Mouse (Mus musculus) intestine, embryonic 15.5 days (tissue): Measurements from ENCODE around the gene Zswim5. TPM values are rescaled to one million over a fixed set of nuclear protein-coding genes. Genes with fewer than 3 reads are reported as not detected.
A peak's percentile ranks its signal among the peaks of the same experiment; 100 is the strongest.

Experiments
- ATAC-seq: fragments of 200-750 bp; cut with Nextera tagmentation; 2 replicates; pipeline ENCODE4 v1.8.0; 2017; ENCODE audit warnings: moderate TSS enrichment, moderate library complexity
- H3K27ac ChIP-seq: fragments of 300-500 bp; sonication (generic); 2 replicates; pipeline ENCODE4 v1.5.1; 2015; ENCODE audit warnings: mild to moderate bottlenecking, inconsistent platforms
- H3K27me3 ChIP-seq: fragments of 300-500 bp; sonication (generic); replicated peaks from 2 replicates; pipeline ENCODE4 v1.6.1; 2015; ENCODE audit warnings: inconsistent platforms
- H3K36me3 ChIP-seq: fragments of 300-500 bp; sonication (generic); 2 replicates; pipeline ENCODE4 v1.6.1; 2015; ENCODE audit warnings: inconsistent platforms
- H3K4me1 ChIP-seq: fragments of 300-500 bp; sonication (generic); replicated peaks from 2 replicates; pipeline ENCODE4 v1.6.1; 2015; ENCODE audit warnings: inconsistent platforms
- H3K4me2 ChIP-seq: fragments of 300-500 bp; sonication (generic); replicated peaks from 2 replicates; pipeline ENCODE4 v1.6.1; 2015; ENCODE audit warnings: mild to moderate bottlenecking, inconsistent platforms
- H3K4me3 ChIP-seq: fragments of 300-500 bp; sonication (generic); replicated peaks from 2 replicates; pipeline ENCODE4 v1.5.1; 2015; ENCODE audit warnings: inconsistent platforms
- H3K9ac ChIP-seq: fragments of 300-500 bp; sonication (generic); 2 replicates; pipeline ENCODE4 v1.6.1; 2015; ENCODE audit warnings: inconsistent platforms
- H3K9me3 ChIP-seq: fragments of 300-500 bp; sonication (generic); 2 replicates; pipeline ENCODE4 v1.6.1; 2016; ENCODE audit warnings: inconsistent platforms
- WGBS: fragments of 180-500 bp; shearing (Covaris S2); methylation state at CpG from one replicate; pipeline ENCODE4 v1.1.7; 2015; 5-methylcytosine and 5-hydroxymethylcytosine counted together
- polyA plus RNA-seq: library from polyadenylated mRNA; unstranded; fragments of >200 nt; fragmentation: Nextera tagmentation; extraction: Ambion mirVana; gene quantifications from 2 replicates; pipeline ENCODE4 v1.2.1, GENCODE M21; 2015

The Zswim5 gene
- polyA plus RNA-seq, 1 experiment from 2014 or later = 1.1 TPM

DNA sequence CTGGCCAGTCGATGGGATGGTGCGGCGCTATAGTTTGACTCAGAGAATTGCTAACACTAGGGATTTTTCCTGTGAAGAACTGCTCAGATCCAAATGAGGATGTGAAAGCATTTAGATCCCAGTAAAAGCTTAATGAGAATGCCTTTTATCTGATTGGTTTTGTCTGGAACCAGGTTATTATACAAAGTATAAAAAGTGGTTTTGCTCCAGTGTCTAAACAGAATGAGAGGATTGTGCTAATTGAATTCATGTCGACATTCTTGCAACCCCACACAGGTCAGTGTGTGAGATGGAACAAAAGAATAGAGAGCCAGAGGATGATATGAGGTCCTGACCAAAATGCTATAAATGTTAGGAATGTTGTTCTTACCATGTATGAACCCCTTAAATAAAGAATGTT is 62.4 kb downstream of the Zswim5 start:
- Histone ChIP-seq H3K9ac (no peak overlapping the region), H3K4me3 (no peak overlapping the region), H3K4me2 (no peak overlapping the region), H3K27ac (no peak overlapping the region), H3K9me3 (no peaks in the 10 kb centered on the region), H3K4me1 (no peaks in the 10 kb centered on the region), H3K36me3 (no peaks in the 10 kb centered on the region), H3K27me3 (no peaks in the 10 kb centered on the region)
- ATAC-seq = no peak
- 84% methylated on average over 4 of the region's 4 CpGs for WGBS

DNA sequence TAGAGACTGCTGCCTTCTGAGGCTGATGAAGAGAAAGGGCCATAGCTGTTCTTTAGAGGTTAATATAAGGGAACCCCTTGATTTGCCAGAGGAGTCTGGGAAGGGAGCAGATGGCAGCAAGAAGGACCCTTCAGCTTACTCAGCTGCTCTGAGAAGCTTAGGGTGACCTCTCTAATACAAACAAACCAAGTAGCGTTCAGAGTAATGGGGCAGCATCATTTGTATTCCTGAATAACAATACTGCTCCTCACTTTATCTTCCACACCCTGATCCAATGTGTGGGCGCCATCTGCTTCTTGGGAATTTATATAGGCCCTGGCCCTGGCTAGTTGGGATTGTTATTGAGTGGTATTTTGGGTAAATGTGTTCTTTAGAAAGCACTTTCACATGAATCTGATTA is 65.5 kb downstream of the Zswim5 start:
- H3K4me2 ChIP-seq = no peak overlapping the region
- ATAC-seq = no peak
- H3K4me1 ChIP-seq = no peaks in the 10 kb centered on the region
- no peaks in the 10 kb centered on the region for H3K27me3 ChIP-seq
- no peak overlapping the region for H3K9ac ChIP-seq
- no peaks in the 10 kb centered on the region for H3K36me3 ChIP-seq
- no peak overlapping the region for H3K4me3 ChIP-seq
- 58% methylated on average over 2 of the region's 2 CpGs for WGBS
- no peak overlapping the region for H3K27ac ChIP-seq
- H3K9me3 ChIP-seq = no peaks in the 10 kb centered on the region

DNA sequence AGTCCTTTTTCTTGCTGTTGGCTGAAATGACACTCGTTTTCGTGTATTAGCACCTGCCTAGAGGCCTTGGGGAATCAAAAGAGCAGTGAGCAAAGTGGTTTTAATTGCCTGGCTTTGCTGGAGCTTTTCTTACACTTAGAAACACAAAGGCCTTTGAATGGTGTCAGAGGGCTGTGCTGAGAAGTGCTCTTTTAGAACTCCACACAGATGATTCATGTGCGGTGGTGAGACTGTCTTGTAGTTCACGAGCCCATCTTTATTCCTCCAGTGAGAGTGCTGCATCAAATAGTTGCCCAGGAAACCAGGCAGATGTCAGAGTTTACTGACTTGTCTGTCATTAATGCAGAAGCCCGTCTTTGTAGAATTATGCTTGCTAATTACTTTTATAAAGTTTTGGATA is 66.9 kb downstream of the Zswim5 start:
- no peak overlapping the region for H3K4me2 ChIP-seq
- WGBS = 73% methylated on average over 5 of the region's 5 CpGs
- H3K36me3 ChIP-seq = no peaks in the 10 kb centered on the region
- no peaks in the 10 kb centered on the region for H3K9me3 ChIP-seq
- H3K4me3 ChIP-seq = no peak overlapping the region
- no peaks in the 10 kb centered on the region for H3K27me3 ChIP-seq
- ATAC-seq = no peak
- H3K27ac ChIP-seq = no peak overlapping the region
- H3K4me1 ChIP-seq = no peaks in the 10 kb centered on the region
- no peak overlapping the region for H3K9ac ChIP-seq

DNA sequence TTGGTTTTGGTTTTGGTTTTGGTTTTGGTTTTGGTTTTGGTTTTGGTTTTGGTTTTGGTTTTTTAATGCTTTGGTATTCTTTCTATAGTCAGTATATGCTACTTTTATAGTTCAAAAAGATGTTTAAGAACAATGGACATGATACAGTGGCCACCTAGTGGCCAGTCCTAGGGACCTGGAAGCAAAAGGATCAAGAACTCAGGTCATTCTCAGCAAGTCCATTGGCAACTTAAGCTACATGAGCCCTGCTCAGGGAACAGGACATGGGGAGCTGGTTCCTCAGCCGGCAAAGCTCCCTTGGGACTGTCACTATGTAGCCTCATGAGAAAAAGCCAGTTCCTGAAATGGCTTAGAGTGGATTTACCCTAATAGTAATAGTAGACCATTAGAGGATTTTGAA is 74.5 kb downstream of the Zswim5 start:
- Histone ChIP-seq H3K9ac (no peak overlapping the region), H3K4me3 (no peak overlapping the region), H3K4me2 (no peak overlapping the region), H3K4me1 (no peaks in the 10 kb centered on the region), H3K27me3 (no peaks in the 10 kb centered on the region), H3K9me3 (no peaks in the 10 kb centered on the region), H3K27ac (no peak overlapping the region), H3K36me3 (no peaks in the 10 kb centered on the region)
- ATAC-seq = no peak
- 58% methylated on average over 1 of the region's 1 CpGs for WGBS

DNA sequence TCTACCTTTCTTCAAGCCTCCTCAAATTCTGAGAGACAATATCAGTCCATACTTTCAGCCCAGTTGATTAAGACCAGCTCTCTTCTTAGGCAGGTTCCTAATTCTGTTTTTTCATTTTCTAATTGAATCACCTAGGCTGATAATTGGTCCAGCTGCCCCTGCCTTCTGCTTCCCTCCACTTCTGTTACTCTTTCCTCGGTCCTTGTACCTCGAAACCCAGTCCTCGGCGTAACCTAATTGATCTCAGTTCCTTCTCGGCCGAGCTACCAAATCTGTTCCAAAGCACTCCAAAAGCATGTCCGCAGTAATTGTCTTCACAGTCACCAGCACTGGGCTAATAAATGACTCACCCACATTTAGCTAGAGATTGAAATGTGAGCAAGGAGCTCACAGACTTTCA is 77.8 kb downstream of the Zswim5 start:
- Histone ChIP-seq H3K36me3 (no peaks in the 10 kb centered on the region), H3K9me3 (no peaks in the 10 kb centered on the region), H3K4me1 (no peaks in the 10 kb centered on the region), H3K4me3 (no peak overlapping the region), H3K9ac (no peak overlapping the region), H3K27me3 (no peaks in the 10 kb centered on the region), H3K27ac (no peak overlapping the region), H3K4me2 (no peak overlapping the region)
- ATAC-seq = no peak
- 83% methylated on average over 7 of the region's 7 CpGs for WGBS

DNA sequence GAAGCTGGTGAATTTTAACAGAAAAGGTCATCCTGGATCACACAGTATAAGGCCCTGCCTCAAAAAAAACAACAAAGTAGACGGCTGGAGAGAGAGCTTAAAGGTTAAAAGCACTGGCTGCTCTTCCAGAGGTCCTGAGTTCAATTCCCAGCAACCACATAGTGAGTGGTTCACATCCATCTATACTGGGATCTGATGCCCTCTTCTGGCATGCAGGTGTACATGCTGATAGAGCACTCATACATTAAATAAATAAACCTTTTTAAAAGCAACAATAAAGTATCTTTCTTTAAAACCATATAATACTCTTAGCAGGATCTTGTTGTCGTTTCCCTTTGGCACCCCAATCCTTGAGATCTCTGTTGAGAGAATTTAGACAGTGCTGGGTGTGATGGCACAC is 99.3 kb downstream of the Zswim5 start:
- no peak overlapping the region for H3K4me2 ChIP-seq
- no peaks in the 10 kb centered on the region for H3K27me3 ChIP-seq
- no peaks in the 10 kb centered on the region for H3K36me3 ChIP-seq
- H3K9me3 ChIP-seq = no peaks in the 10 kb centered on the region
- H3K9ac ChIP-seq = no peak overlapping the region
- no peaks in the 10 kb centered on the region for H3K4me1 ChIP-seq
- no peak overlapping the region for H3K27ac ChIP-seq
- H3K4me3 ChIP-seq = no peak overlapping the region
- 64% methylated on average over 2 of the region's 2 CpGs for WGBS
- no peak for ATAC-seq

DNA sequence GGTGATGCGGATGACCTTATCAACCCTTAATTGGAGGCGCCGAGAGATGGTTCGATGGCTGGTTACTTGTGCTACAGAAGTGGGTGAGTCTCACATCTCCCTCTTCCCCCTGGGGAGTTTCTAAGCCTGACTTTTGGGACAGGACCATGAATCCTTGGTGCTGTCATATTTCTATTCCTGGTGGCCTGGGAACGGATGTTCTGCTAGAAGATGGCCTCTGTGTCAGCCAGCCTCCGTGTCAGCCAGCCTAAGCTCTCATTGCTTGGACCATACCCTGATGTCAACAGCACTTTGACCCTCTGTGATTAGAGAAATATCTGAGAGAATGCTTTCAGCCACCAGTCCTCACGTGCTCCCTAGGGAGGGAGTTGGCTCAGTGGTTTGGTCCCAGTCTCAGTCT is 108.5 kb downstream of the Zswim5 start:
- 86% methylated on average over 7 of the region's 7 CpGs for WGBS
- Histone ChIP-seq H3K27ac (no peak overlapping the region), H3K4me2 (no peak overlapping the region), H3K36me3 (no peaks in the 10 kb centered on the region), H3K27me3 (no peaks in the 10 kb centered on the region), H3K9me3 (no peaks in the 10 kb centered on the region), H3K9ac (no peak overlapping the region), H3K4me1 (no peaks in the 10 kb centered on the region), H3K4me3 (no peak overlapping the region)
- no peak for ATAC-seq

DNA sequence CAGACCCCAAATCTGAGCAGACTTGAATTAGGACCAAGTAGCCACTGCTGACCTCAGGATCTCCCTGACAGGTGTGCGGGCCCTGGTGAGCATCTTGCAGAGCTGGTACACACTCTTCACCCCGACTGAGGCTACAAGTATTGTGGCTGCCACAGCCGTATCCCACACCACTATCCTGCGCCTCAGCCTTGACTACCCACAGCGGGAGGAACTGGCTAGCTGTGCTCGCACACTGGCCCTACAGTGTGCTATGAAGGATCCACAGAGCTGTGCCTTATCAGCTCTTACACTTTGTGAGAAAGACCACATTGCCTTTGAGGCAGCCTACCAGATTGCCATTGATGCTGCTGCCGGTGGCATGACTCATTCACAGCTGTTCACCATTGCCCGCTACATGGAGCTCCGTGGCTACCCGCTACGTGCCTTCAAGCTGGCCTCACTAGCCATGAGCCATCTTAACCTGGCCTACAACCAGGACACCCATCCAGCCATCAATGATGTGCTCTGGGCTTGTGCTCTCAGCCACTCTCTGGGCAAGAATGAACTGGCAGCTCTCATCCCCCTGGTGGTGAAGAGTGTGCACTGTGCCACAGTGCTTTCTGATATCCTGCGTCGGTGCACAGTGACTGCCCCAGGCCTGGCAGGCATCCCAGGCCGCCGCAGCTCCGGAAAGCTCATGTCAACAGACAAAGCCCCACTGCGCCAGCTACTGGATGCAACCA is 109.4 kb downstream of the Zswim5 start:
- Histone ChIP-seq H3K27me3 (no peaks in the 10 kb centered on the region), H3K4me2 (no peak overlapping the region), H3K9me3 (no peaks in the 10 kb centered on the region), H3K4me3 (no peak overlapping the region), H3K4me1 (no peaks in the 10 kb centered on the region), H3K36me3 (no peaks in the 10 kb centered on the region), H3K9ac (no peak overlapping the region), H3K27ac (no peak overlapping the region)
- 63% methylated on average over 17 of the region's 17 CpGs for WGBS
- ATAC-seq = peak; percentile 73

DNA sequence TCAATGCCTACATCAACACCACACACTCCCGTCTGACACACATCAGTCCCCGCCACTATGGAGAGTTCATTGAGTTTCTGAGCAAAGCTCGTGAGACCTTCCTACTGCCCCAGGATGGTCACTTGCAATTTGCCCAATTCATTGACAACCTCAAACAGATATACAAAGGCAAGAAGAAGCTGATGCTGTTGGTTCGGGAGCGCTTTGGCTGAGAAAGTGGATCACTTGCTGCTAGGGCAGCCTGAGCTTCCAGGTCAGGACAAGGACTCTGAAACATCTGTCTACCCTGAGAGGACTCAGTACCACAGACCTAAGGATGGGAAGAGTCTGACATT is 109.9 kb downstream of the Zswim5 start:
- Histone ChIP-seq H3K4me3 (no peak overlapping the region), H3K4me2 (no peak overlapping the region), H3K36me3 (no peaks in the 10 kb centered on the region), H3K9ac (no peak overlapping the region), H3K27me3 (no peaks in the 10 kb centered on the region), H3K9me3 (no peaks in the 10 kb centered on the region), H3K4me1 (no peaks in the 10 kb centered on the region), H3K27ac (no peak overlapping the region)
- ATAC-seq = no peak
- 79% methylated on average over 5 of the region's 5 CpGs for WGBS

DNA sequence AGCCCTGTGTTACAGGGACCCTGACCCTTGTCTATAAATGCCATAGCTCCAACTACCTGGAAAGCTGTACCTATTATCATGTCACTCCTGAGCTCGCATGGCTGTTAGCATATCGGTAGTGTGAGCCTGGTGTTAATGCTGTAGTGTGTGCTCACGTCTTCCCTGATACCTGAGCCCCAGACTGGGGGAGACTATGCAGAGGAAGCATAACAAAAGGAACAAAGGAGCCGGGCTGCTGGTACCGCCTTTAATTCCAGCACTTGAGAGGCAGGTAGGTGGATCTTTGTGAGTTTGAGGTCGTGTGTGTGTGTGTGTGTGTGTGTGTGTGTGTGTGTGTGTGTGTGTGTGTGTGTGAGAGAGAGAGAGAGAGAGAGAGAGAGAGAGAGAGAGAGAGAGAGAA is 112.6 kb downstream of the Zswim5 start:
- peaks cover 12% of the 10 kb centered on the region for H3K4me1 ChIP-seq
- H3K27me3 ChIP-seq = no peaks in the 10 kb centered on the region
- no peak overlapping the region for H3K9ac ChIP-seq
- no peak for ATAC-seq
- no peaks in the 10 kb centered on the region for H3K36me3 ChIP-seq
- no peak overlapping the region for H3K27ac ChIP-seq
- no peaks in the 10 kb centered on the region for H3K9me3 ChIP-seq
- H3K4me3 ChIP-seq = no peak overlapping the region
- no peak overlapping the region for H3K4me2 ChIP-seq
- 68% methylated on average over 6 of the region's 6 CpGs for WGBS

DNA sequence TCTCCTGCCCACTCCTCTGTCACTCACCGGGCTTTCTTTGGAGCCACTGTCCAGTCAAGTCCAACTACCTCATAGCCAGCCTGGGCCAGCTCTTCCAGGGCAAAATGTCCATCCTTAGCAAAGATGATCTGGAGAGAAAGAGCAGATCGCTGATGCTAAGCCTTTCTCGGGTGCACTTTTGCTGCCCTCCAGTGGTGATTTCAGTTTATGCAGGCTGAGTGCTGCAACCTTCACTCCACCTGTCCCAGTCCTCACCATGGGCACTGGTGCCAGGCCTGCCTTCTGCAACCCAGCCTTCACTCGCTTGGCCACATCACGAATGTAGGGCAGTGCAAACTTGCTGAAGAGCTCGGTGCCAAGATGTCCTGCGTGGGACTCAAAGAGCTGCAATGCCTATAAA is 114.2 kb downstream of the Zswim5 start:
- H3K27ac ChIP-seq = no peak overlapping the region
- WGBS = 9% methylated on average over 7 of the region's 7 CpGs
- H3K4me3 ChIP-seq = no peak overlapping the region
- no peak for ATAC-seq
- H3K9ac ChIP-seq = no peak overlapping the region
- no peaks in the 10 kb centered on the region for H3K36me3 ChIP-seq
- peaks cover 25% of the 10 kb centered on the region for H3K4me1 ChIP-seq
- H3K27me3 ChIP-seq = no peaks in the 10 kb centered on the region
- H3K9me3 ChIP-seq = no peaks in the 10 kb centered on the region
- no peak overlapping the region for H3K4me2 ChIP-seq

DNA sequence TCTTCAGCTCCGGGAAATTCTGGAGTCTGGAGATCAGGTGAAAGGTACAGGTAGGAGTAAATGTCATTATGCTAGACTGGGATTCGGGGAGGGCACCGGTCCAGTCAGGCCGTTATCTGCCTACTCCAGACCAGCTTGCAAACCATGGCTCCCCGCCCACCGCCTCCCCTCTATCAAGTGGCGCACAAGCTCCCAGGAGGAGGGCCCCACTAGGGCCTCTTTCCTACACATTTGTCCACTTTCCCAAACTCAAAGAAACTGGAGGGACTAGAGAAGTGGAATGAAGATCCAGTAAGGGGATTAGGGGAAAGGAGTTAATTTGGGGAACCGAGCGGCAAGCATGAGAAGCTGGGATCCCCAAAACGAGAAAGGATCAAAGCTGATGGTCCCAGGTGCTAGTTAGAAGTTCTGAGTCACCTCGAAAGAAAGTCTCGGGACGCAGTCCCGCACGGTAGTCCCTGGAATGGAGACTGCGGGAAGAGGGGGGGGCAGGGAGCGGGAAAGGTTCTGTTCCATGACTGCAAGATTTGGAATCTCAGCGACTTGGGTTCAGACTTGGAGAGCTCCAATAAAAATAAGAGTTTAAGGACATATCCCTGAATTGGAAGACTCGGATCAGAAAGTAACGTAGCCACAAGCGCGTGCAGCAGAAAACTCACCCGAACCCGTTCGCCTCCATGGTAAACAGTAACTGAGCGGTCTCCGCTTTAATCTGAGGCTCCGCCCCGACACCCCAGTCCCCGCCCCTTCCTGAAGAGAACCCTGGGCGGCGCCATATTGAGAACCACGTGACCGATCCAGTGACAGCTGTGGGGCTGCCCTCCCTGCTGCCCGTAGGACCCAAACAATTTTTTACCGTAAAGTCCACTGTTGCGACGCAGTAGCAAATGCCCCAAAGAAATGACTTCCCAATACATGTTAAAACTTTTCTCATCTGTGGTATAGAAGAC is 116.8 kb downstream of the Zswim5 start, which contains the start of gene Urod:
Gene Urod, minus strand, starts transcription at position 742 of the 950 bp plus-strand sequence.
- peak within 1 kb of the TSS; percentile 96 for H3K4me2 ChIP-seq
- H3K4me1 ChIP-seq = peaks cover 28% of the 10 kb centered on the region
- peak; percentile 94 for ATAC-seq
- no peaks in the 10 kb centered on the region for H3K9me3 ChIP-seq
- H3K27ac ChIP-seq = peak within 1 kb of the TSS; percentile 80
- H3K27me3 ChIP-seq = no peaks in the 10 kb centered on the region
- H3K9ac ChIP-seq = peak within 1 kb of the TSS; percentile 85
- H3K4me3 ChIP-seq = peak within 1 kb of the TSS; percentile 99
- H3K36me3 ChIP-seq = peaks cover 3% of the 10 kb centered on the region; the same call in 1 of the 2 replicates
- WGBS = under 1% methylated on average over 38 of the region's 38 CpGs
